In genomic region chr9:108648166-108648565, GRCm38 (mm10) we compare ENCODE assay signal across 8 mouse cellular contexts. TPM values are rescaled to one million over a fixed set of nuclear protein-coding genes. Genes with fewer than 3 reads are reported as not detected.
DNase-seq lines count a peak whose midpoint lies in the region; ATAC-seq and TF ChIP-seq lines count a peak whose summit lies in the region.

No protein-coding gene starts in this region.

- no peaks in the 10 kb centered on the region for H3K9me3 ChIP-seq in embryonic facial prominence, embryonic 14.5 days (ENCODE audit: control insufficient read depth, low read length)
- no peaks in the 10 kb centered on the region for H3K9me3 ChIP-seq in intestine, embryonic 15.5 days
- no peaks in the 10 kb centered on the region for H3K9me3 ChIP-seq in liver, embryonic 16.5 days (replicated peaks; ENCODE audit: control insufficient read depth, low read length)

- H3K4me2 ChIP-seq in embryonic facial prominence, embryonic 14.5 days (ENCODE audit: low read depth, low read length) = peak overlapping the region; percentile 81
- H3K4me2 ChIP-seq in intestine, embryonic 15.5 days (replicated peaks) = peak overlapping the region; percentile 72
- peak overlapping the region; percentile 90 for H3K4me2 ChIP-seq in liver, embryonic 16.5 days (ENCODE audit: low read depth, low read length)

- WGBS in embryonic facial prominence, embryonic 14.5 days = 39% methylated on average over 10 of the region's 10 CpGs
- WGBS in intestine, embryonic 15.5 days = 26% methylated on average over 10 of the region's 10 CpGs
- WGBS in liver, embryonic 16.5 days (ENCODE audit: insufficient replicate concordance) = 20% methylated on average over 10 of the region's 10 CpGs
- 5% methylated on average over 10 of the region's 10 CpGs for WGBS in small intestine, adult 2 months

- peaks cover 4% of the 10 kb centered on the region; the same call in 1 of the 2 replicates for H3K36me3 ChIP-seq in embryonic facial prominence, embryonic 14.5 days (ENCODE audit: control insufficient read depth, insufficient read depth, low read length)
- H3K36me3 ChIP-seq in intestine, embryonic 15.5 days = no peaks in the 10 kb centered on the region
- no peaks in the 10 kb centered on the region; the same call in 1 of the 2 replicates for H3K36me3 ChIP-seq in liver, embryonic 16.5 days (ENCODE audit: control insufficient read depth, insufficient read depth)
- H3K36me3 ChIP-seq in small intestine, adult 2 months (ENCODE audit: control insufficient read depth, insufficient read depth, low read length) = peaks cover 4% of the 10 kb centered on the region

- TF ChIP-seq CTCF in layer of hippocampus, adult 2 months (conservative IDR thresholded peaks at IDR 0.05) = no peak
- no peak for TF ChIP-seq CTCF in small intestine, adult 2 months (IDR thresholded peaks at IDR 0.05; ENCODE audit: extremely low read depth, insufficient read length, insufficient replicate concordance, low read depth, low read length)

- no peaks in the 10 kb centered on the region for H3K27me3 ChIP-seq in embryonic facial prominence, embryonic 14.5 days (replicated peaks; ENCODE audit: control insufficient read depth, insufficient read depth, low read length)
- H3K27me3 ChIP-seq in intestine, embryonic 15.5 days (replicated peaks) = no peaks in the 10 kb centered on the region
- H3K27me3 ChIP-seq in liver, embryonic 16.5 days (ENCODE audit: control insufficient read depth, insufficient read depth, low read depth, low read length) = no peaks in the 10 kb centered on the region
- no peaks in the 10 kb centered on the region for H3K27me3 ChIP-seq in small intestine, adult 2 months (ENCODE audit: control insufficient read depth, insufficient read depth, low read length)

- peaks cover 11% of the 10 kb centered on the region; the same call in 1 of the 2 replicates for H3K4me1 ChIP-seq in embryonic facial prominence, embryonic 14.5 days (ENCODE audit: control insufficient read depth, insufficient read depth, low read length)
- H3K4me1 ChIP-seq in intestine, embryonic 15.5 days (replicated peaks) = peaks cover 8% of the 10 kb centered on the region; the same call in 1 of the 2 replicates
- peaks cover 20% of the 10 kb centered on the region for H3K4me1 ChIP-seq in liver, embryonic 16.5 days (ENCODE audit: control insufficient read depth, low read depth, low read length)
- H3K4me1 ChIP-seq in small intestine, adult 2 months (ENCODE audit: control insufficient read depth, insufficient read depth, insufficient read length, low read length) = peaks cover 7% of the 10 kb centered on the region; the same call in 1 of the 2 replicates

- H3K4me3 ChIP-seq in layer of hippocampus, adult 2 months = peak overlapping the region; percentile 55
- peak overlapping the region; percentile 98 for H3K4me3 ChIP-seq in embryonic facial prominence, embryonic 14.5 days (ENCODE audit: low read depth, low read length)
- H3K4me3 ChIP-seq in intestine, embryonic 15.5 days (replicated peaks) = peak overlapping the region; percentile 85
- peak overlapping the region; percentile 98 for H3K4me3 ChIP-seq in liver, embryonic 16.5 days (ENCODE audit: low read depth, low read length)
- H3K4me3 ChIP-seq in small intestine, adult 2 months (ENCODE audit: low read depth, low read length) = peak overlapping the region; percentile 79

- TF ChIP-seq POLR2A in small intestine, adult 2 months (IDR thresholded peaks at IDR 0.05; ENCODE audit: low read depth, low read length) = no peak

- H3K27ac ChIP-seq in layer of hippocampus, adult 2 months = peak overlapping the region; percentile 92
- H3K27ac ChIP-seq in embryonic facial prominence, embryonic 14.5 days (replicated peaks; ENCODE audit: low read depth, low read length) = peak overlapping the region; percentile 92; the same call in 1 of the 2 replicates
- peak overlapping the region; percentile 93; the same call in 1 of the 2 replicates for H3K27ac ChIP-seq in intestine, embryonic 15.5 days
- peak overlapping the region; percentile 96 for H3K27ac ChIP-seq in liver, embryonic 16.5 days (ENCODE audit: low read length)
- H3K27ac ChIP-seq in small intestine, adult 2 months (ENCODE audit: insufficient read depth, low read depth, low read length) = peak overlapping the region; percentile 87

- ATAC-seq in embryonic facial prominence, embryonic 14.5 days (ENCODE audit: low read depth) = no peak
- no peak for ATAC-seq in intestine, embryonic 15.5 days
- ATAC-seq in liver, embryonic 16.5 days (ENCODE audit: low read depth) = no peak

- DNase-seq in layer of hippocampus, adult 2 months (ENCODE audit: low spot score in 2 of 2) = no peak
- DNase-seq in layer of hippocampus, postnatal 10 days (ENCODE audit: low spot score in 2 of 2) = no peak
- no peak for DNase-seq in embryonic facial prominence, embryonic 14.5 days (ENCODE audit: low spot score)
- DNase-seq in frontal cortex, postnatal 10 days (ENCODE audit: low spot score in 2 of 2) = no peak
- DNase-seq in left cerebral cortex, adult 8-10 months (ENCODE audit: low spot score in 2 of 2) = no peak

- H3K9ac ChIP-seq in embryonic facial prominence, embryonic 14.5 days (ENCODE audit: low read depth, low read length) = peak overlapping the region; percentile 94
- peak overlapping the region; percentile 83 for H3K9ac ChIP-seq in intestine, embryonic 15.5 days
- H3K9ac ChIP-seq in liver, embryonic 16.5 days (ENCODE audit: low read depth, low read length) = peak overlapping the region; percentile 97

RNA-seq across cellular contexts. Expression of gene Arih2, which starts 1.0 kb away (rescaled TPM):
- total RNA-seq in layer of hippocampus, adult 2 months (2021) = 10 to 100 TPM; 50.2 to 57.3 TPM
- 10 to 100 TPM; 47.3 to 51.1 TPM for total RNA-seq in layer of hippocampus, postnatal 10 days (2021)
- 36.4 and 39.5 TPM in 2 replicates for polyA plus RNA-seq in embryonic facial prominence, embryonic 14.5 days (2014; fragmentation: Nextera tagmentation; extraction: Ambion mirVana)
- polyA plus RNA-seq in intestine, embryonic 15.5 days (2015; fragmentation: Nextera tagmentation; extraction: Ambion mirVana) = 41.0 and 46.4 TPM in 2 replicates
- 30.4 and 31.6 TPM in 2 replicates for polyA plus RNA-seq in liver, embryonic 16.5 days (2015; fragmentation: Nextera tagmentation; extraction: Ambion mirVana)
- polyA plus RNA-seq in small intestine, adult 2 months (2012; rRNA removed) = 13.1 and 22.4 TPM in 2 replicates
- 10 to 100 TPM; 51.8 to 55.6 (median 54.2) TPM for total RNA-seq in left cerebral cortex, adult 8-10 months (2022)

RNA-seq across cellular contexts. Expression of gene Slc25a20, which starts 13.7 kb away (rescaled TPM):
- total RNA-seq in layer of hippocampus, adult 2 months (2021) = 10 to 100 TPM; 14.4 to 14.8 TPM
- total RNA-seq in layer of hippocampus, postnatal 10 days (2021) = 10 to 100 TPM; 19.2 to 21.0 TPM
- 24.0 and 27.1 TPM in 2 replicates for polyA plus RNA-seq in embryonic facial prominence, embryonic 14.5 days (2014; fragmentation: Nextera tagmentation; extraction: Ambion mirVana)
- 77.1 and 83.3 TPM in 2 replicates for polyA plus RNA-seq in intestine, embryonic 15.5 days (2015; fragmentation: Nextera tagmentation; extraction: Ambion mirVana)
- 28.9 and 30.9 TPM in 2 replicates for polyA plus RNA-seq in liver, embryonic 16.5 days (2015; fragmentation: Nextera tagmentation; extraction: Ambion mirVana)
- polyA plus RNA-seq in small intestine, adult 2 months (2012; rRNA removed) = 19.7 and 26.0 TPM in 2 replicates
- total RNA-seq in left cerebral cortex, adult 8-10 months (2022) = 10 to 100 TPM; 11.1 to 15.8 (median 13.6) TPM

RNA-seq across cellular contexts. Expression of gene Prkar2a, which starts 40.9 kb away (rescaled TPM):
- 10 to 100 TPM; 43.4 to 45.5 TPM for total RNA-seq in layer of hippocampus, adult 2 months (2021)
- 10 to 100 TPM; 54.9 to 60.6 TPM for total RNA-seq in layer of hippocampus, postnatal 10 days (2021)
- polyA plus RNA-seq in embryonic facial prominence, embryonic 14.5 days (2014; fragmentation: Nextera tagmentation; extraction: Ambion mirVana) = 35.3 and 36.0 TPM in 2 replicates
- polyA plus RNA-seq in intestine, embryonic 15.5 days (2015; fragmentation: Nextera tagmentation; extraction: Ambion mirVana) = 51.9 and 55.0 TPM in 2 replicates
- polyA plus RNA-seq in liver, embryonic 16.5 days (2015; fragmentation: Nextera tagmentation; extraction: Ambion mirVana) = 6.6 and 8.8 TPM in 2 replicates
- 17.6 and 31.5 TPM in 2 replicates for polyA plus RNA-seq in small intestine, adult 2 months (2012; rRNA removed)
- total RNA-seq in left cerebral cortex, adult 8-10 months (2022) = 10 to 100 TPM; 45.9 to 52.1 (median 49.3) TPM

RNA-seq across cellular contexts. Expression of gene P4htm, which starts 50.7 kb away (rescaled TPM):
- 100 to 1,000 TPM; 101 to 104 TPM for total RNA-seq in layer of hippocampus, adult 2 months (2021)
- 10 to 100 TPM; 48.7 to 49.0 TPM for total RNA-seq in layer of hippocampus, postnatal 10 days (2021)
- polyA plus RNA-seq in embryonic facial prominence, embryonic 14.5 days (2014; fragmentation: Nextera tagmentation; extraction: Ambion mirVana) = 7.4 and 7.8 TPM in 2 replicates
- polyA plus RNA-seq in intestine, embryonic 15.5 days (2015; fragmentation: Nextera tagmentation; extraction: Ambion mirVana) = 5.8 and 6.4 TPM in 2 replicates
- 0.48 and 0.70 TPM in 2 replicates for polyA plus RNA-seq in liver, embryonic 16.5 days (2015; fragmentation: Nextera tagmentation; extraction: Ambion mirVana)
- polyA plus RNA-seq in small intestine, adult 2 months (2012; rRNA removed) = 3.8 and 4.8 TPM in 2 replicates
- 10 to 100 TPM; 87.5 to 98.6 (median 93.9) TPM for total RNA-seq in left cerebral cortex, adult 8-10 months (2022)
